Mouse (Mus musculus) E14TG2a.4 (cell line): ENCODE measurements around the gene Rpl12.

Experiments
- CTCF ChIP-seq: conservative IDR thresholded peaks from 2 replicates; pipeline ENCODE4 v1.5.1; 2014; ENCODE audit warnings: low read length
- NANOG ChIP-seq: IDR thresholded peaks from 2 replicates; pipeline ENCODE4 v1.6.1; 2014; ENCODE audit warnings: borderline replicate concordance, low read length, mixed read lengths

- no peak for TF ChIP-seq CTCF
- TF ChIP-seq NANOG = no peak
Measured at GRCm38 (mm10) chr2:32914896-32915295, 46.5 kb upstream of the Rpl12 start.
